Mouse (Mus musculus) skeletal muscle tissue, adult 2 months (tissue): ENCODE results near the gene 4430402I18Rik.
A peak's percentile ranks its signal among the peaks of the same experiment; 100 is the strongest.

Source experiments
- DNase-seq: peaks from one replicate; pipeline ENCODE4 v3.0.0-alpha.2; 2012; ENCODE audit warnings: low read depth, low spot score

The 4430402I18Rik gene

DNA sequence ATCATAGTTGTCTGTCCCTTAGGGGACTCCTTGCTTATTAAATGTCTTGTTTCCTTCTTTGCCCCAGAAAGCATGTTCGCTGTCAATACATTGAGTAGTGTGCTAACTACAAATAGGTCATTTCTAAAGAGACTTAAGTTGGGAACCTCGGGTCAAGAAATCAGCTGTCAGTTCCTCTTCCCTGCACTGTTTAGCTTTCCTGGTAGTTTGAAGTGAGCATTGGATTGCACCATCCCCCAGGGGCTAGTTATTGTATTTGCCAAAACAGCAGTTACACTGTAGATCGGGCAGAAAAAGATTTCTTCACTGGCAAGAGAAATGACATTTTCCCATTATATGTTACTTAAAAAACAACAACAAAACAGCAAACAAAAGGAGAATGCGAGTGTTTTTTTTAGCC, 578 bp upstream of the 4430402I18Rik start:
- no peak for DNase-seq

DNA sequence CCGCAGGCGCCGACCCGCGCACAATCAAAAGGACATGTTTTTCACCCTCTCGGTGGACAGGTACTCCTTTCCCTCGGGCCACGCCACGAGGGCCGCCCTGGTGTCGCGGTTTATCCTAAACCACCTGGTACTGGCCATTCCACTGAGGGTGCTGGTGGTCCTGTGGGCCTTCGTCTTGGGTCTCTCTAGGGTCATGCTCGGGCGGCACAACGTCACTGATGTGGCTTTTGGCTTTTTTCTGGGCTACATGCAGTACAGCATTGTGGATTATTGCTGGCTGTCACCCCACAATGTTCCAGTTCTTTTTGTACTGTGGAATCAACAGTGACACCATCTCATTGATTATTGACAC, 3.1 kb downstream of the 4430402I18Rik start:
- DNase-seq, result no peak

DNA sequence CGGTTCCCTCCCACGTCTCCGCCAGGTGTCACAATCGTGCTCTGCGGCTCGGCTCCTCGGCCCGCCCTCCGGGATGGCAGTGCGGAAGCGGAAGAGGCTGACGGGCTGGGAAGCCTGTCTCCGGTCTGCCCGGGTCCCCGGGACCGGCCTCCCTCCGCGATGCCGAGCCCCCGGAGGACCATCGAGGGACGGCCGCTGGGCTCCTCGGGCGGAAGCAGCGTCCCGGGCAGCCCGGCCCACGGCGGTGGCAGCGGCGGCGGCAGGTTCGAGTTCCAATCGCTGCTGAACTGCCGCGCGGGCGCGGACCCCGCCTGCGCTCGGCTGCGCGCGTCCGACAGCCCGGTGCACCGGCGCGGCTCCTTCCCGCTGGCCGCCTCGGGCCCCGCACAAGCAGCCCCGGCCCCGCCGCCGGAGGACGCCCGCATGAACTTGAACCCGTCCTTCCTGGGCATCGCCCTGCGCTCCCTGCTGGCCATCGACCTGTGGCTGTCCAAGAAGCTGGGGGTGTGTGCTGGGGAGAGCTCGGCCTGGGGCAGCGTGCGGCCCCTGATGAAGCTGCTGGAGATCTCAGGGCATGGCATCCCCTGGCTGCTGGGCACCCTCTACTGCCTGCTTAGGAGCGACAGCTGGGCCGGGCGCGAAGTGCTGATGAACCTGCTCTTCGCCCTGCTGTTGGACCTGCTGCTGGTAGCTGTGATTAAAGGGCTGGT, 3.6 kb downstream of the 4430402I18Rik start, which contains the start of gene Plpp6:
Plpp6 (plus strand) TSS at position 112 of the 710 bp plus-strand sequence.
- peak; percentile 57 for DNase-seq

- no peak for DNase-seq
Measured at GRCm38 (mm10) chr19:28963513-28963841, 4.1 kb downstream of the 4430402I18Rik start.

DNA sequence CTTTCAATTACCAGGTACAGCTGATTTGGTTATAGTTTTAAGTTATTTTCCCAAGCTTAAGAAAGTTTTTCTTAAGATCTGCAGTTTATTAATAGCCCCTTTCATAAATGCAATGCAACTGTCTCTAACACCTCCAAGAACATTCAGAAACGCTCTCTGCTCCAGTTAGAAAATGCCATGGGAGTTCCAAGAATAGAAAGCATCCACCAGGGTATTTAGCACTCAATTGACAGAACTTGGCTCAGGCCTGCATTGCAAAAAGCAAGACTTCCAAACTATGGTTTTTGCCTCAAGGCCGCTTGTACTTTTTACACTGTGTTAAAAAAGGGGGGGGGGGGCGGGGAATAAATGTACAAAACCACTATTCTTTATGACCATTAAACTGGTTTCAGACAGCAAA, 4.5 kb downstream of the 4430402I18Rik start:
- peak; percentile 19 for DNase-seq

- DNase-seq, result no peak
Measured at GRCm38 (mm10) chr19:28951251-28951650, 16.3 kb downstream of the 4430402I18Rik start.

DNA sequence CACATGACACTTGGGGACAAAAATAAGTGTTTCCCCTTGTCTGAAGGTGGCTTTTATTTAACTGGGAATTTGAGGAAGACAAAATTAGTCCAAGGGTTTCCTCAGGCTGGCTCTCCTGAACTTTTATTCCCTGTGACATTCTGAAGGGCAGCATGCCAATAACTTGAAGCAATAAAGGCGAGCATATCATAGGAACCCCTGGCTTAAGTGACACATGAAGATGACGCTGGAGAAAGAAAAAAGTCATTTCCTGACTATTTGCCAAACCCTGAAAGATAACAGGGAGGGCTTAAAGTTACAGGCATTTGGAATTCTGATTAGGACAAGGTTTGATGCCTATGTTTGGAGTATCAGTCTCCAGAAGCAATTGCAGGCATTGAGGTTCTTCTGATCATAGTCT, 20.3 kb downstream of the 4430402I18Rik start:
- no peak for DNase-seq

- DNase-seq, result peak; percentile 29
Measured at GRCm38 (mm10) chr19:28946782-28947181, 20.8 kb downstream of the 4430402I18Rik start.

GRCm38 (mm10) chr19:28941271-28941670, 26.3 kb downstream of the 4430402I18Rik start:
- no peak for DNase-seq

- no peak for DNase-seq
Measured at GRCm38 (mm10) chr19:28940135-28940874, 27.3 kb downstream of the 4430402I18Rik start.

DNA sequence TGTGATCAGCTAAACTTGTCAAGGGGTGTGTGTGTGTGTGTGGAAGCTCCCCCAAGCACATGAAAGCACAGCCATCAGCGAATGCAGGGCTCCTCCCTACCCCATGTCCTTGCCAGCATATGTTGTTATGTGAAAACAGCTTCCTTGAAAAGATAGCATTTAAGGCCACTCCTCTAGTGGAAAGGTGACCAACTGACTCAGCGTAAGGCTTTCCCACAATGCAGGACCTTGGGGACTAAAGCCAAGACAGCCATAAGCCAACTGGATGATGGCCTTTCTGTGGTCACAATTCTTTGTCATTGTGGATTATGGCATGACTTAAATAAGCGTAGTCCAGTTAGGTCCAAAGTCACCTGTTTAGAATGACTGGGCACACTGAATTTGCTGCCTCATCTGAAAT, 32.7 kb downstream of the 4430402I18Rik start:
- DNase-seq, result no peak

- no peak for DNase-seq
Measured at GRCm38 (mm10) chr19:28929034-28929433, 38.6 kb downstream of the 4430402I18Rik start.

- no peak for DNase-seq
Measured at GRCm38 (mm10) chr19:28927396-28927795, 40.2 kb downstream of the 4430402I18Rik start.

DNA sequence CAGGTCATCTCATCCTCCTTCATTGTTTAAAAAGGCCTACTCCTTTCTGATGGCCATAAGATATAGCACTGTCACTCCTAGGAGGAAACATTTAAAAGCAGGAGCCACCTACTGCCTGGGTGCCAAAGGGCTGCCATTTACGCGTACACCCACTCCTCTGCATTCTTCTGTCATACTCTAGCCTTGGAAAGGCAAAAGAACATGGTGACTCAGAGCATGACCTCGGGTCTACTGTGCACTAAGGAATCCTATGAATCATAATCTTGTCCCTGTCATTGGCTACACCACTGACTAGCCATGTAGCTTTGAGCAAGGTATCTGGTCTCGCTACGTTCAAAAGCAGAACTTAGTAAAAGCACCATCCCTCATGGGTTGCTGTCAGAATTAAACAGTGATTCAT, 41.2 kb downstream of the 4430402I18Rik start:
- DNase-seq, result no peak

- peak; percentile 11 for DNase-seq
Measured at GRCm38 (mm10) chr19:28917839-28918238, 49.8 kb downstream of the 4430402I18Rik start.

DNA sequence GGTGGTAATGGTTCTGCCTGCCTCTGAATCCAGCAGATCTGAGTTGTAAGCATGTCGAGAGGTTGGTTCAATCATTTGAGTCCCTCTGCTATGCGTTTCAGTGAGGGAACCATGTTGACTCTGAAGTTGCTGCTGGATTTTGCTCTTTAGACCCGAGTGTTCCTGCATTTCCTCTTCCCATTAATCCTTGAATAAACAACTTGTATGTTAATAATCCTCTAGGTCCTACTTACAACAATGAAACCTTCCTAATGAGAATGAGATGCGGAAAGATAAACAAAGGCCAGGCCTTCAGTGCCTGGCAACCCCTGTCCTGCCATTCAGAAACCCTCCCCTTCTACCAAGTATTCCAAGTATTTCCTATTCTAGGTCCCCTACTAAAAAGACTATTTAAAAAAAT, 51.1 kb downstream of the 4430402I18Rik start:
- DNase-seq, result no peak

- DNase-seq, result no peak
Measured at GRCm38 (mm10) chr19:28915602-28916250, 51.9 kb downstream of the 4430402I18Rik start.

DNA sequence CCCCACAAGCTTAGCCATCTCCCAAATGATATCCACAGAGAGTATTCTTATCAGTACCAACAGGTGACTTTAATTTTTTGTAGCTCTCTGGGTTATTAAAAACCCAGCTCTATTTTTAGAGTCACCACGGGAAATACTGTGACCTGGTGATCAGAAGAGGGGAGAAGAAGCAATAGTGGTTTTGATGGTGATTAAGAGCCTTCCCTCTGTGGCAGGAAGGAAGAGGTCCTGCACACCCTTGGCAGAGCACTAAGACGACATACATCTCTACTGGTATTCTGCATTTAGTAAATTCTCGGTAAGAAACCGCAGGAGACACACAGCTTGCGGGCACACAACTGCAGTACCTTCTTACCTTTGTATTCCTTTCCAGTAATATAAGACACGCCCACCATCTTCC, 53.0 kb downstream of the 4430402I18Rik start:
- DNase-seq, result no peak

DNA sequence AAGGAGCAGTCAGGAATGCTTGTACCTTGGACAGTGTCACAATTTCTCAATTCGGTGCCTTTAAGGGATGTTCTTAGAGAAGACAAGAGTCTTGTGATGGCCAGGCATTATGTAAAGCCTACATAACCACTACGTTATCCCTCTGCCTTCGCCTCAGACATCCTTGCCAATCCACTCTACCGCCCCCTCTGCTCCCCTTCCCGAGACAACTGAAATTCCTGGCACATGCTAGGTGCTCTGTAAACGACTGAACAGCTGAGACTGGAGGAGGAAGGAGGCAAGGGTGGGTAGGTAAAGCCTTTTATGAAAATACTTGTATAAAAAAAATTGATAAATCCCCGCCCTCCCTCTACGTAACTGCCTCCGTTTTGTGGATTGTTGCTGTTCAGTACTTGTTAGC, 58.9 kb downstream of the 4430402I18Rik start:
- no peak for DNase-seq

GRCm38 (mm10) chr19:28908186-28908585, 59.4 kb downstream of the 4430402I18Rik start:
- no peak for DNase-seq

DNA sequence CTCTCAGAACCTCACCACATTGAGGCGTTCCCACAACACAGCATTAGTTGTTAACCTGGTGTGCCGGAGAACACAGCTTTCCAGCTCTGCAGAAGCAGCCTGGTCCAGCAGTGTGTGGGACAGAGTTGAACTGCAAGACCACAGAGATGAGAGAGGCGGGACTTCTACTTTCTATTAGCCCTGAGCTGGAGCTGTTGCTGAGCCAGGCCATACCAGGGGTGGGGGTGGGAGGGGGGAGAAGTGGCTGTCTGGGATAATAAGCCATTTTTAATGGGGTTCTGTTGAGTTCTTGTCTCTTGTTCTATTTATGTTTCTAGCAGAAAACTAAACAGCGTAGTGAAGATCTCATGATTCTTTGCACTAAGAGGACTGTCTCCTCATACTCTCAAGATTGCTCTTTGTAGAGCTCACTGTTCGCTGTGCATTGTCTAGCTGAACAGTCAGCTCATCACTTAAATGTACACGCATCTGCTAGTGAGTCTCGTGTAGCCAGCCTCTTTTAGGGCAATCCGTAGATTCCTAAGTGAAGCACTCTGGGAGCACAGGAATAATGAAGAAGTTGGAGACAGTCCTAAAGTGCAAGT, 64.0 kb downstream of the 4430402I18Rik start:
- no peak for DNase-seq

GRCm38 (mm10) chr19:28902806-28903205, 64.8 kb downstream of the 4430402I18Rik start:
- no peak for DNase-seq
